Mouse (Mus musculus) cortical plate, adult 2 months (tissue): ENCODE results near the gene Opn1sw.

ENCODE experiments used
- CTCF ChIP-seq: fragments of 200-500 bp; IDR thresholded peaks from 2 replicates; pipeline ENCODE4 v1.5.1; 2011; ENCODE audit warnings: mild to moderate bottlenecking, control low read depth, low read length; ENCODE audit not compliant: insufficient read depth; ENCODE audit errors: extremely low read depth
- POLR2A ChIP-seq: fragments of 200-500 bp; IDR thresholded peaks from 2 replicates; pipeline ENCODE4 v1.6.1; 2011; ENCODE audit warnings: mild to moderate bottlenecking, low read length, control low read depth; ENCODE audit not compliant: insufficient read depth; ENCODE audit errors: extremely low read depth

DNA sequence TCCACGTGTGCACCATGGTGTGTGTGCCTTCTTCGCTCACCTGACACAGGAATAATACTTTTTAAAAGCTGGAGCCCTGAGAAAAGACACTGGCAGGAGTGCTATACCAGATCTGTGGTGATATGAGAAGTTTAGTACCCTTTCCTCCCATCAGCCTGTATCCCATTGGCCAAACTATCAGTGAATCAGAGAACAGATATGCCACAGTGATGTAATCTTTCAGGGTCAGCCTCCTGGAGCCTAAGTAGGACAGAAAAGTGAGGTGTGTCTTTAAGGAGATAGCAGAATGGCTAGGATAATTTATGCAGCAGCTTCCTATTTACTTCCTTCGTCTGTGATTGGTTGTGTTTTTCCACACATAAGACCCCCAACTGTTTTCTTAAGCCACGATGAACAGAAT, 39.9 kb upstream of the Opn1sw start:
- TF ChIP-seq CTCF, result no peak
- TF ChIP-seq POLR2A, result no peak
